Mouse (Mus musculus) heart, adult 18-20 months (tissue): ENCODE data around the gene Slc2a9. TPM values are rescaled to one million over a fixed set of nuclear protein-coding genes. Genes with fewer than 3 reads are reported as not detected.

Source experiments
- DNase-seq, 2 experiments: peaks; one replicate each; pipeline ENCODE4 v3.0.0; 2021 to 2022; ENCODE audit warnings: mixed read lengths in 1 of 2
- total RNA-seq, 2 experiments: library from RNA; stranded (reverse); gene quantifications; 2 replicates each; pipeline ENCODE4 v1.2.3; 2021

The Slc2a9 gene
- total RNA-seq, 2 experiments from 2014 or later = 1.6 to 2.0 TPM

DNA sequence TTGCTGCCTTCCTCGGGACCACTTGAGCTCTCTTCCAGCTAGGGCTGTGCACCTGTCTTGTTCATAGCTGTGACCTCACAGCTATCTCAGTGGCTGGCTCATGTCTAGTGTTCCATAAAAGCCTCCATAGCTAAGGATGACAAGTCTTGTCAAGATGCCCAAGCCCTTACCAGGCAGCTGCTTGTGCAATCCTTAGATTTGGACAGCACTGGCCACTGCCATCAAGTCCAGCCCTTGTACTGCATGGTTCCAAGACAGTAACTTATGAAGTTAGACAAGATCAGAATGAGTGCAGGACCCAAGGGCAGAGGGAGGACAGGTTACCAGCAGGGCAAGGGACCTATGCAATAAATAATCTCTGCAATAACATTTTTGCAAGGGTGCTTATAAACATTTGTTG, 1.2 kb upstream of the Slc2a9 start:
- DNase-seq = no peak

DNA sequence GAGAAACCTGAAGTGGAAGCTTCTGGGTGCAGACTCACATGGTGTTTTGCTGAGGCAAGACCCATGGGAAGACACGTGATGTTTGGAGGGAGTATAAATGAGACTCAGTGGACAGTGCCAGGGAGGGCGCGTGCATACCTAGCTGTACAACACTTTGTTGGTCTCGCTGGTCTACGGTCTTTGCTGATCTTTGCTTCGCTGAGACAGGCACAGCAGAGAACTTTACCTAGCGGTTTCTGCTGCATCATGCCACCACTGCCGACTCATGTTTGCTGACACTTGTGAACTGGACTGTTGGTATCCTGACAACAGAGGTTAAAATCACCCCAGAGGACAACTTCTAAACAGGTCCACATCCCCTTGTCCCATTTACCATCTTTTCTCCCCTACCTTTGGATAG, 2.9 kb downstream of the Slc2a9 start:
- no peak for DNase-seq

DNA sequence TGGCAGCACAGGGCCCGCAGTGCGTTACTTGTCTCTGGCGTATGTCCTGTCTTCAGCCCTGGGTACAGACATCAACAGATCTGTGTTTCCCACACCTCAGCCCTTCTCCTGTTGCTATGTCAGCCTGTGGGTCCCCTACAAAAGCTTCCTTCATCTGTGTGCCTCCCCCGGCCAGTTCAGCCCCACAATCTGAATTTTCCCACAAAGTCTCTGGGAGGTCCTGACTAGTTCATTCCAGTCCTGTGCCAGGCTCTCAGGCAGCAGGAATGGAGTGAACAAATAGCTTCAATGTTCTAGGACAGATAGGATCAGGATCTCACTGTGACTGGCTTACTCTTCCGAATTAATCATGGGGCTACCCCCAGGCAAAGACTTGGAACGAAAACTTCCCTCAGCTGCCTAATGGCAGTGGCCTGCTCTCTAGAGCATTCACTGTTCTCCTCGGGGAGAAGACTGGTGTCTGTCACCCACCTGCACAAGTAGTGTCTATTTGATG, 3.6 kb downstream of the Slc2a9 start:
- DNase-seq = no peak

DNA sequence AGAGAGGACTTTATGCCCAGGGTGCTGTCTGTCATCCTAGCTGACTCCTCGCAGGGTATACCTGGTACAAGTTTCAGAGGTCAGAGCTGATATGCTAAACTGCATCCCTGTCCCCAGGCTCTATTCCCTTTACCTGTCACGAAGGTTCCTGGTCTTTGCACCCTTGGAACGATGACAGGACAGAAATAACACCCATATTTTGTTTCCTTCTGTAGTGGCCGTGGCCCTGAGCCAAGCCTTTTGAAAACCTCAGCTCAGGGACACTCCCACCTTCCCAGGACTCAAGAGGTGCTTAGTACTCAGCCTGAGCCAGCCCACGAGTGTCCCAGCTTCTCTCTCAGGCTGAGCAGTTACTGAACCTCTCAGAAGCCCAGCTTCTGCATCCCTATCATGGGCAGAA, 4.5 kb downstream of the Slc2a9 start:
- DNase-seq = no peak

DNA sequence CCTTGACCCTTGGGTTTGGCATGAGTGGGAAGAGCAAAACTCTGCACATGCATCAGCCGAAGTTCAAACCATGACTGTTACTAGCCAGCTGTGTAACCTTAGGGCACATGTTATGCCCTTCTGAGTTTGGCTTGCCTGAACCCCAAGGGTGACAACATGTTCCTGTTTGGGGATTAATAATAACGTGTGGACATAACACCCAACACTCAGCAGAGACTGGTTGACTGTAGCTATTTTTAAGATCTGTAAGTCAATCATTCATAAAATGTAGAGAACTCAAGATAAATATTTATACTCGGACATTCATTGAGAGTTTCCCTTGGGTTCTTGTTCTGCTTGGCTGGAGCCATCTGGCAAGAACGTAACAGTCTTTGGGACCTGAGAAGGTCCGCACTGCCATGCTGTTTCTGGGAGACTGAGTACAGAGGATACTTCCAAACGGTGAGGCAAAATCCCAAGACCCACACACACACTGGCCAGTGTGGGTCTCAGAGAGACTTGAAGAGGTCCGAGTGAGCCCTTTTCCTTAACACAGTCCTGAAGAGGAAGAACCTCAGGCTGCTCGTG, 6.4 kb downstream of the Slc2a9 start:
- DNase-seq = no peak

DNA sequence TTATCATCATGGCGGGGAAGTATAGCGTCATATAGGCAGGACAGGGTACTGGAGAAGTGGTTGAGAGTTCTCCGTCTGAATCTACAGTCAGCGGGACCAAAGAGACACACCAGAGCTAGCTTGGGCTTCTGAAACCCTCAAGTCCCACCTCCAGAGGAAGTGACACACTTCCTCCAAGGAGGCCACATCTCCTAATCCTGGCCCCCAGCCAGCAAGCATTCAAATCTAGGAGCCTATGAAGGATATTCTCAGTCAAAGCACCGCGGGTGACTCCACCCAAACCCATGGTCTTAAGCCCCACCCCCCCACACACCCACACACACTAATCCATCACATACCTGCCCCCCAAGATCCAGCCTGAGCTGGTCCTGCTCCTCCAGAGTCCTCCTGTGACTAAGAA, 9.1 kb downstream of the Slc2a9 start:
- no peak for DNase-seq

DNA sequence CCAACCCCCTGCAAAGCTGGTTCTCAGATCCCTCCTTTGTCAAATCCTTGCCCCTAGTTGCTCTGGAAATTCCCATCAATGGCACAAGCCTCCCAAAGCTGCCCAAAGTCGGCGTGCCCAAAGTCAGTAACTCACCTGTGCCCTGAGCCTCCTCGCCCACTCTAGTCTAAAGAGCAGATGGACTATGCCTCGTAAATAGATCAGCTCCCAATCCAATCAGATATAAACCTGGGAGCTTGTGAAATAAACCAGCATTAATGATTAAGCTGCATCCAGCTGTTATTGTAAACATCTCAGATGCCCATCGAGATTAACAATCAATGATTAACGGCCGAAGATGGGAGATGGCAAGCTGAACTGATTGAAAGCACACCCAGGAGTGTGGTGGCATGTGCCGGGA, 11.2 kb downstream of the Slc2a9 start:
- DNase-seq = no peak

DNA sequence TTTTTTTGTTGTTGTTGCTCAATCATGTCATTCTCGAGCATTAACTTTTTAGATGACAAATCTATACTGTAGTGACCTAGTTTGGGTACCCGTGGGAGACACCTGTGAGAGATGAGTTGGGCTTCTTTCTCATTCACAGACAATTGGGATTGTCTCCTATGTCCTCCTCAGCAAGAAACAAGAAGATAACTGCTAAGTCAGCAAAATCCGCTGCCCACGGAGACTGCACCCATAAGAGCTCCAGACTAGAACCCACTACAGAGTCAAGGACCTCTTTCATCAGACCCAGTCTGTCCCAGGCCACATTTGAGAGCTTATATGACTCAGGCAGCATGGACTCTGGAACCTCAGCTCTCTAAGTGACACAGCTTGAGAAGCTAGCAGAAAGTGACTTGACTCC, 13.2 kb downstream of the Slc2a9 start:
- no peak for DNase-seq

DNA sequence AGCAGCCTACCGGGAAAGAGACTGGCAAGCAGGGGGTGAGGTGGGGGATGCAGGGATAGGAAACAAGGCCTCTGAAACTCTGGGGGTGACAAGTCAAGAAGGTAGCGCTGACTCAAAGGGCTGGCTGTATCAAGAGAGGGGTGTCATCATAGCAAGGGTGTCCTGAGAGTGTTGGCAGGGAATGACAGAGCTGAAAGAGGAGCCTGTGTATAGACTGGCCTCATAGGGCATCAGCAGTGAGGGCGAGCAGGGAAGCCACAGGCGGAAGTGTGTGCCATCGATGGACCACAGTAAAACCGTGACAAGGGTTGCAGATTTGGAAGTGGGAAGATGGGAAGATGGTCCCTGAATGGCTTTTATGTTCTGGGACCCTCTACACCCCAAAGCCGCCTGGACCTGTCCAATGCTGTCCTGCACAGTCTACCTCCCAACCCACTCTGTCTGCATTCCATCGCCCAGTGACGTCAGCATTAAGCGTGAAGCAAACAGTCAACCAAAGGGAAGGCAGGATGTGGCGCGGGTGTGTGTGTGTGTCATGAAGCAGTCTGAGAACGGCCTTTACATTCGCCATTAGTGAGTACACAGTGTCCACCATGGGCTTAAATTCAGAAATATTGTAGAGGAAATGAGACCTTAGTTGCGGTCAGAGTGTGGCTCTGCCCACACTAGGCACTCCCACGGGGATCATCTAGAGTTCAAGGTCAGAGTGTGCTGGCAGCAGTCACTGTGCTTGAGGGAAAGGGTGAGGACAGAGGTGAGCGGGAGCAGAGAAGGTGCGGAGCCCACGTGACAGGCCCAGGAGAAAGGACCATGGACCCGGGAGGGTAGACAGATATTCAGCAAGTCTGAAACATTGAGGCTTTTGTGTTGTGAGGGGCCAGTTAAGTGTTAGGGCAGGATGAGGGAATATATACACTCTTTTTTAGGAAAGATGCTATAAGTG, 14.0 kb downstream of the Slc2a9 start:
- no peak for DNase-seq

DNA sequence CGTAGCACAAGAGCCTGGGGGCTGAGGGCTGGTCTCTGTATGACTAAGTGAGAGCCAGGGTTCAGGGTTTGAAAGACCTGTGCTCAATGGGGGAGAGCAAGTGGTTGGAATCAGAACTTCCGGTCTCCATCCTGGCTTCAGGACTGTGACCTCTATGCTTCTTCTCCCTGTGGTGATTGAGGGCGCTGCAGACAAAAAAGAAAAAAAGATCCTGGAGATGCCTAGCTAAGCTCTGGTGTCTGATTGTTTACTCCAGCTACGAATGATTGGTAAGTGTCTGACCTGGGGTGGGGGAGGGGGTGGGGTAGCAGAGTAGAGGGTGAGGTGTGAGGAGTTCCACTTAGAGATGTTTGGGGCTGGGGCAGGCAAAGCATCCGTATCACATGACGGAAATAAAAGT, 14.9 kb downstream of the Slc2a9 start:
- no peak for DNase-seq

DNA sequence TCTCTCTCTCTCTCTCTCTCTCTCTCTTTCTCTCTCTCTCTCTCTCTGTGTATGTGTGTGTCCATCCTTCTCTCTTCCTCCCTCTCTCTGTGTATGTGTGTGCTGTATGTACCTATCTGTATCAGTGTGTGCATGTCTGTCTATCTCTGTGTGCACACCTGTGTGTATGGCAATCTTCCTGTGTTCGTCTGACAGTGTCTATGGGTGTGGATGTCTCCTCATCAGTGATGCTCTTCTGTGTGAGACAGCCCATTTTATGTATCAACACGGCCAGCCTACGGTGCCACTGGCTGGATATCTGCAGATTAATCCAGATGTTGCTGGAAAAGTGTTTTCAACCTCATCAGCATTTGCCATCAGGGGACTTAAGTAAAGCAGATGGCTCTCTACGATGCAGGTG, 15.7 kb downstream of the Slc2a9 start:
- DNase-seq = no peak

DNA sequence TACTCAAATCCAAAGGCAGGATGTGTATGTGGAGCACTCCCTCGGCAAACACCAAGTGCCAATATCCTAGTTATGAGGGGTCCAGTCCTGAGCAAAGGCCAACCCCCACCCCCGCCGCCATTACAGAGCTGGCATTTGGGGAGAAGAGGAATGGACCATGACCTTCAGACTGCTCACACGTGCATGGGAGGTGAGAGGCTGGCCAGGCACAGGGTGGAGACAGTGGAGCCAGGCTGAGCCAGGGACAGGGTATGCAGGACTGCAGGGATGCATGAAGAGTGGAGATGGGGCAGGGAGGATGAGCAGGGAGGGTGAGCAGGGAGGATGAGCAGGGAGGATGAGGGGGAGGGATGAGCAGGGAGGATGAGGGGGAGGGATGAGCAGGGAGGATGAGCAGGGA, 17.0 kb downstream of the Slc2a9 start:
- DNase-seq = no peak

DNA sequence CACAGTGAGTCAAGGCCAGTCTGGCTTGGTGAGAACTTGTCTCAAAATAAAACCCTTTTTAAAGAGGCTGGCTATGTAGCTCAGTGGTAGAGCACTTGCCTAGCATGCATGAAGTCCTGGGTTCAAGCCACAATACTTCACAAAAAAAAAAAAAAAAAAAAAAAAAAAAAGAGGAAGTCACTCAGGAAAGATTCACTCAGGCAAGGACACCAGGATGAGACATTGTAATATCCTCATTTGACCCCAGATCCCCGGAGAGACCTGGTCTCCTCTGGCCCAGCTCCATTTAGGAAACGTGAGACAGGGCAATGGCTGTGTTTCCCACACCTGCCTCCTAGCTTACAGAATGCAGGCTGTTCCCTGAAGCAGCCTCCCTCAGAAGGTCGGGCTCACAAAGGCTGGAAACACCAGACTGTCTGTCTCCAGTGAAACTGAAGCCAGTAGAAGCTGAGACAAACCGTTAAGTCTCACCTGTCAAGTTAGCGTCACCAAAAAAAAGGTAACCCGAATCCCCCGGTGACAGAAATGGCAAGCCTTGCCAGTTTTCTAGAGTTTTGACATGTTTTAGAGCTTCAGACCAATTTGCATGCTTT, 19.3 kb downstream of the Slc2a9 start:
- DNase-seq = no peak

DNA sequence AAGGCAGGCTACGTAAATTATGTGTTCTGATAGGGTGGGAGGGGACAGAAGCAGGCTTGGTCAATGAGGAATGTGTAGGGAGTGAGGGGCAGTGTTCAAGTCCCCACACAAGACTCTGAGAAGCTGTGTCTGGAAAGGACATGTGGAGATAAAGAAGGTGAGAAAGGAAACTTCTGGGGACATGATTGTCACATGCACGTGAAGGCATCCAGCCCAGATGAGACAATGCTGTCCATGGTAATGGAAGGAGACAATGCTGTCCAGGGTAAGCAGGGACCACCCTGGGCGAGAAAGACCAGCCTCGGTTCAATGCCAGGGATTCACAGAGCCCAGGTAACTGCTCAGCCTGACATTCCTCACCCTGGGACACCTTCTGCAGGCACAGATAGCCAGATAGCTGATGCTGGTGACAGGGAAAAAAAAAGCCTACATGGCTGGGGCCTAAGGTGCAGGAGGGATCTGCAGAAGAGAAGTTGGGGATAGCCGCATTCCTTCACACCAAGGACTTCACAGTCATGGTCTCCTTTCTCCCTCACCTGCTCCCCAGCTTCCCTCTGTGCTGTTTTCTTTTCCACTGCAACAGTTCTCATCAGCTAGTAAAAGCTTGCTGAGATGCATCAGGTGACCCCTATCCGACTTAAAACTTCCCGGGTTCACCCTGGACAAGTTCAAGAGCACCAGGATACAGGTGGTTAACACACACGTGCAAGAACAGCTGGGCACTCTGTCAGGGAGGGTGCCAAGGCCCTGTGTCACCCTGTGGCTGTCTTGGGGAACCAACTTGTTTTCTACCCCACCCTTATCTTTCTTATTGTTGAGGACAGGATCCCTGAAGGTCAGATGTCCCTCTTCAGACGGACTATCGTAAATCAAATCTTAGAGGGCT, 21.9 kb downstream of the Slc2a9 start:
- no peak for DNase-seq

DNA sequence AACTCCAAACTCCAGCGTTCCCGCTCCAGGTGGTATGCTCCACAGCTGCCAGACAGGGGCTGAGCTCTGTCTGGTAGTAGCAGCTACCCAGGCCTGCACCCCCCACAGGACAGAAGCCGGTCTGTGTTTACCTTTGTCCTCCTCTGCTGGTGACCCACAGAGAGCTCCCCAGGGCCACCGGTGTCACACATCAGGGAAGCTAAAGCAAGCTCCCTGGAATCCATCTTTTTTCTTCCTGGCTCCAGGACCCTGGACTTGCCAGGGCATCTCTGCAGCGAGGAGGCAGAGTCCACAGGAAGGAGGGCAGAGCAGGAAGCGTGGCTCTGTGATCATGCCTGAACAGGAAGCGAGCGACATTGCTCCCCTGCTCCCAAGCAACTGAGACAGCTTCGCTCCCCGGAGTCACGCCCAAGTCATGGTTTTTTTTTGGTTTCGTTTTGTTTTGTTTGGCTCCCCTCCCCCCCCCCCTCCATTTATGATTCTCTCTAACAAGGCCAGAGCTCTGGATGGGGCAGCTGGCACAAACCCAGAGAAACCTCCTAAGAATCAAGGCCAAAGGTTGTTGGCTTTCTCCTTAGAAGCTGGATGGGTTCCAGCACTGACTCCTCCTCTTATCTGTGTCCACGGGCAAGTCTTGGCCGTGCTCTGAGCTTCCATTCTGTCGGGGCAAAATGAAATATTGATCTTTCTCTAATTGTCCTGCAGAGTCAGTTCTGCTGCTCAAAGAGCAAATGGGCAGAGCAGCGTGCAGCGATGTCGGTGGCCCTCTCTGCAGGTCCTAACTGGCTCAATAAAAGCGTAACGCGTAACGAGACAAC, 22.8 kb downstream of the Slc2a9 start:
- DNase-seq = peak; percentile 73 to 83

DNA sequence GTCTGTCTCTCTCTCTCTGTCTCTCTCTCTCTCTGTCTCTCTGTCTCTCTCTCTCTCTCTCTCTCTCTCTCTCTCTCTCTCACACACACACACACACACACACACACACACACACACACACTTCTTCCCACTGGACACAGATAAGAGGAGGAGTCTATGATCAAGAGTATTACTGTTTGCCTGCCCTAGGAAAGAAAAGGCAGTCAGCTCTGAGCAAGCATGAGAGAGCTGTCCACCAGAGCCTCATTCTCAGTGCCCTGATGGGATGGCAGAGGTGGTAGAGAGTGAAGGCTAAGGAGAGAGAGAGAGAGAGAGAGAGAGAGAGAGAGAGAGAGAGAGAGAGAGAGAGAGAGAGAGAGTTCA, 23.4 kb downstream of the Slc2a9 start:
- peak in 1 of 2 experiments; percentile 34 for DNase-seq

DNA sequence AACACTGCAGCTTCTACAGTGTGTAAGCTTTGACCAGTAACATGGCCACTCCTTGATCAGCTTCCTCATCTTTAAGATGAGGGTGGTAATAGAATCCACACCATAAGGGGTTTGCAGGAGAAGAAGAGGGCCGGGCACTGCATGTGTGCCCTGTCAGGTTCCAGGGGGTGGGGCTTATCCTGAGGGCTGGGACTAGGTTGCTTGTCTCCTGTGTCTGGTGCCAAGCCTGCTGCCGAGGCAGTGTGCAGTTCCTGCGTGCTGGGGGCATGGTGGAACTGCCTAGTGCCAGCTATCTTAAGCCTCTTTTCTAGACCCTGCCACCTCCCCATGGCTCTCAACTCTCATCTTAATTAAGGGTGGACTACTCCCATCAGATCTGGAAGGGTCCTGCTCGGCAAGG, 23.9 kb downstream of the Slc2a9 start:
- peak; percentile 24 to 31 for DNase-seq

DNA sequence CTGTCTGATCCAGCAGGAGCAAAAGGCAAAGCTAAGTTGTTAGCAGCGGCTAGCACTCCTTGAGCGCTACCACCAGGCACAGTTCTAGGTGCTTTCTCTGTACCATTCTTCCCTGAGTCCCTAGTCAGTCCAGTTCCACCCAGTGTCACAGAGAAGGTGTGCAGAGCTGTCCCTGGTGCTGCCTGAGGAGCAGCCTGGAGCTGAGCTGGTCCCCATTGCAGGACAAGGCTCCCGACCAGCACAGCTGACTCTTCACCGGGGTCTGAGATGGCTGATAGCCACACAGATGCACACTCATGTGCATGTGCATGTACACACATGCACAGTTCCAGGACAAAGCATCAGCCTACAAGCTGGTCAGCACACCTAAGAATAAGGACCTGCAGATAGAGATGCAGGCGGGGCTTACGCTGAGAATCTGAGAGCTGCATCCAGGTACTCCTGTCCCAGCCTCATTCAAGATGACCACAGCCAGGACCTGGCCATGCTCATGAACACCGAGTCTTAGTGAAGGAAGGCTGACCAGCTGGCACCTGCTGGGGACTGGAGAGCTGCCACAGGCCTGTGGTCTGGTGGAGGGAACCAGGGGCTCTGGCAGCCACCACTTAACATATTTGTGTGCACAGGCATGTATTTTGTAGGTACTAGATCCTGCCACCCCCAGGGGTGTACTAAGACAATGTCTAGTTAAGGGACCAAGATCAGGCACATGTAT, 25.1 kb downstream of the Slc2a9 start:
- DNase-seq = no peak

DNA sequence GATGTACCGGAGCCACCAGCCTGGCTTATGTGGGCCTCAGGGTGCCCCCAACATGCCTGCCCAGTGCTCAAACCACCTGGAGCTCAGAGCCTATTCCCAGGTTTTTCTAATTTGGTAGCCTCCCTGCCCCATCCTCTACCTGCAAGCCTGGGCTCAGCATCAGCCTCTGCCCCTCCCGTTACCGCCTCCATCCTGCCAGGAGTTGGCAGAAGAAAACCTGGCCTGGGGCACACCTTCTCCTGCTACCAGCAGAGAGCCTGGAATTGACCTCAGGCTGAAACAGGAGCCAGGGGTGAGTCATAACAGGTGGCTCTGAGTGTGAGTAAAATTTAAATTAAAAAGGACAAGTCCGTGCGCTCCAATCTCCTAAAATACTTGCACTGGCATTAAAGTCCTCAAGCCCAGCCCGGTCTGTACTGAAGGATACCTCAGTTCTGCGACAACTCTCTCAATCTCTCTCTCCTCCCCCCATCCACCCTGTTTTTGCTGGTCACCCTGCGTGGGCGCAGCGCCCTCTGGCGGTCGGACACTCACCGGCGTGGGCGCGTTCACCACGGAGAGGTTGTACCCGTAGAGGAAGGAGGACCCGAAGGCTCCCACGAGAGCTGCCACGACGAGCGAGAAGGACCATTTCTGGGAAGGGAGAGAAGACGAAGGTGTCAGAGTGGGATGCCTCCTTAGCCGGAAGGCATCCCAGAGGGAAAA, 25.9 kb downstream of the Slc2a9 start:
- DNase-seq = peak; percentile 24 to 57

DNA sequence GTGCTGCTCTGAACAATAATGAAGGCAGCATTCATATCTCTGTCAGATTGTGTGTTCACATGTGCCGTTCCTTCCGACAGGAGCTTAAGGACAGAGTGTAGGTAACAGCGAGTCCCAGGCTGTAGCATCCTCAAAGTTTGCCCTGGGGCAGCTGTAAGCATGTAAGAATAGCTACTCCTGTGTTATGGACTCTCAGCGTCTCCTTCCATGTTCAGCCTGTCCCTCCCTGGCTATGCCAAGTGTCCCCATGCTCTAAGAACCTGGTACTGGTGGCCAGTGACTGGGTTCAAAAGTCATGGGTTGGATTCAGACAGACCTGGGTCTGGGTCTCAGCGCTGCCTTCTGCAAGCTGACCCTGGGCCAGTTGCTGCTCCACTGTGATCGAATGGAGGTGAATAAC, 32.1 kb downstream of the Slc2a9 start:
- DNase-seq = no peak
